Mouse (Mus musculus) cerebellum, adult 9-11 months (tissue): ENCODE data around the gene Pdha2.

Source experiments
- DNase-seq: peaks from one replicate; pipeline ENCODE4 v3.0.0; 2022

Pdha2 gene

DNA sequence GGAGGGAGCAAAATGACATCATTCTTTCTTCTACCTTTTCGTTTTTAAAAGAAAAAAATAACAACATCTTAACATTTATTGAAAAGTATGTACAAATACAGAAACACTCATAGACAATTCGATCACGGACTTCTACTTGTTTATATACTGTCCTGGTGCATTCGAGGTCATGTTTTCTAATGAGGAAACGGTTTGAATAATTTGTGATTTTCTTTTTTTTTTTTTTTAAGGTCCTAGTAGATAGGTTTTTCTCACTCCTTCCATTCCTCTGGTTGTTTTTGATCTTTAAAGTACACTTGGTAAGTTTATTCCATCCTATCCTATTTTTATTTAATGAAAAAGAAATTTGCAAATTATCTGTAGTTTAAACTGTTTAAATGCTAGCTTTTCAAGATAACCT is at the start of gene Pdha2:
TSS of gene Pdha2 (minus strand) at position 101 of the 400 bp plus-strand sequence.
- no peak for DNase-seq

DNA sequence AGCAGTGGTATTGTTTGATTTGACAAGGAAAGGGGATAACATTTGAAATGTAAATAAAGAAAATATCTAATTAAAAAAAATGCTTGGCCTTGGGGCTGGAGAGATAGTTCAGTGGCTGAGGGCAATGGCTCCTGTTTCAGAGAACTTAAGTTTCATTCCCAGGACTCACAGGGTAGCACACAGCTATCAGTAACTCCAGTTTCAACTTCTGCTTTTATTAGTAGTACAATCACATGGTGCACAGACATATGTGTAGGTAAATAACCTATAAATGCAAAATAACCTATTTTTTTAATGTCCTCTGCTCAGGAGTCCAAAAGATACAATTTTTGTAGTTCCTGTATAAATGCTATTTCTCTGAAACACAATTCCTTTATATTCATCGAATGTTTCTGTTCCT is 48.4 kb upstream of the Pdha2 start:
- DNase-seq = no peak

DNA sequence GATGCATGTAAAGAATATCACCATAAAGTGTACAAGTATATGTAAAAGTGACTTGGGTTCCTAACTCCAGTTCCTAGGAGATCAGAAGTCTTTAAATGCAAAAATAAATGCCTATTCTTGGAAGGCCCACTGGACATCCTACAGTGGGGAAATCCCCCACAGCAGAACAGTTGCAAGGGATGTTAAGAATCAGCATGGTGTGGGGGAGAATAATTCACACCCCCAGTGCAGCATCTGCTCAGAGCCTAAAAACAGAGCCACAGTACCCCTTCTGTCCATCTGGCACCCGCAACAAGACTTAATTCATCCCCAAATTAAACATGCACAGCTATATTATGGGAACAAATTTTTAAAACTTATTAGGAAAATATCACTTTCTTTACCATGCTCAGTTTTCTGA is 39.3 kb upstream of the Pdha2 start:
- DNase-seq = no peak

DNA sequence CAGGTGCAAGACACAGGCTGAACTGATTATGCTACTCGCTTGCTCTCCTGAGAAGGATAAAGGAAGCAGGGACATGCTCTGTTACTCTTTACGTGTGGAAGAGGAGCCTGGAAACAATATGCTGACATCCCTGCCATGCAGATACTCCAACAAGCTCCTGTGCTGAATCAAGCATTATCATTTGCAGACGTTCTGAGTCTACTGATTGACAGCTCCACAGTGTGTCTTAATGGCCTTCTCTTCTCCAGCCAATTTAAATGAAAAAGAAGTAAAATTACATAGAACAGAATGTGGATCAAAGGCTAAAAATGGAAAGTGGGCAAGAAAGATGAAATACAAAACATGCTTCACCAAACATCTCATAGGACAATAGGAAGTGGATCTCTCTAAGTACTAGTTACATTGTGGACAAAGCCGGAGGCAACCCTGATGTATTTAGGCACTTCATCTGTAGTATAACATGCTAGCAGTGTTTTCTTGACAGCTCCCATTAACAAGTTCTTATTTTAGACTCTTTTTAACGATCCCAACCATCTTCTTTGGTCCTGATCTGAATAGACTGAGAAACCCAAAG is 32.7 kb upstream of the Pdha2 start:
- no peak for DNase-seq

DNA sequence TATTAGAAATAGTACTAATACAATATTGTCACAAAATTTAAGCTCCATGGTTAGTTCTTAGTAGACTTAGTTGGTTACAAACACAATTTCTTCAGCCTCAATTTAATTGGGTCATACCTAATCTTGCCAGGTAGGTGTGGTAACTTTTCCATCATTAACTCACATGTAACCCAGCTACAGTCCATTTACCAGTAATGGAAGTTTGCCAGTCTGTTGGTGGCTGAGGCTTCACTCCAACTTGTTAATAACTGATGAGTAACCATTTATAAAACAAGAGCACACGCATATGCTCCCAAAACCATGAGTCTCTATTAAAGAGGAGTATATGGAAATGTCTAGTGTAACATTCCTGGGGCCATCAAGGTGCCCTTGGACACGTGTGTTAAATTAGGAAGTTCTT is 25.9 kb upstream of the Pdha2 start:
- DNase-seq = no peak

DNA sequence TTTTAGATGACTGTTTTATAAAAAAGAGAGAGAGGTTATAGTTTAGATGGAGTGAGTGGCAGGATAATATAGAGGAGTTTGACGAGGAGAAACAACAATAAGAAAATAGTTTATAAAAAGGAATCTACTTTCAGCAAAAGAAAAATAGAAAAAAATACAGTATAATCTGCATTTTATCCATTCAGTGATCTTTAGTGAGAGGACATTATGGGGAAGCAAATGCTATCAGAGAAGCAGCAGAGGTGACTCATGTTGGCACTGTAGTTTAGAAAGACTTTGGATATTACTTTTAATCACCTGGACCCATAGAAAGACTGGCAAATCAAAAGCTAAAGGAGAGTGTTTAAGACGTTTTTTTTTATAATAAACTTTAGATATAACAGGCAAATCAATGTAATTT is 17.0 kb upstream of the Pdha2 start:
- DNase-seq = no peak

DNA sequence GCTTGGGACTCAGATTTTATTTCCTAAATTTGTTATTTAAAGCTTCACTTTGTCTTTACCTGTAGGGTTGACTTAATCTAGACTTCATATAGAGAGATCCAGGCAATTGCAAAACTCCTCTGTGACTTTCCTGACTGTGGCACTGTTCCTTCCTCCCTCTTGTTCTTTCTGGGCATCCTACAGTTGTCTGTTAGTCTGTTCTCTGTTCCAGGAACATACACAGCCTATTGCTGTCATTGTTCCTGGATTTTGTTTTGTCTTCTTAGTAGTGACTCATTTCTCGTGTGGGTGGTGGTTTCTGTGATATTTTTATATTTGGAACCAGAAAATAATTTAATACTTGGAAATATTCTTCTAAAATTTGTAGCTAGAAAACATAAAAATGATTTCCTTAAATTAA is 10.2 kb upstream of the Pdha2 start:
- no peak for DNase-seq

DNA sequence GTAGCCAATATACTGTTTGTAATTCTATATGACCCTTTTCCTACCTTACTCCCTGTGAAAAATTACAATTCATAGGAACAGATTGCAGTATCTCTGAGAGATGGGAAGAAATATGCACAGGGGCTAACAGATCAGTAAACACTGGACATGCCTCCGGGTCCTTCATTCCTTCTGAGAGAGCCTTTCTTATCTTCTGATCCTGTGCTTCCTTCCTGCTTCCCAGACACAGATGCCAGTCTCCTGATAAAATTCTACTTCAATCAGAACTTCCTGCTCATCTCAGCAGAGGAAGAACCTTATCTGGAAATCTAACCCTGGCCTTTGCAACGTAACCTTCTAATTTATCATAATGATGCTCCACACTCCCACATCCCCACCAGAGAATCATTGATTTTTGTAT is 6.4 kb upstream of the Pdha2 start:
- no peak for DNase-seq

DNA sequence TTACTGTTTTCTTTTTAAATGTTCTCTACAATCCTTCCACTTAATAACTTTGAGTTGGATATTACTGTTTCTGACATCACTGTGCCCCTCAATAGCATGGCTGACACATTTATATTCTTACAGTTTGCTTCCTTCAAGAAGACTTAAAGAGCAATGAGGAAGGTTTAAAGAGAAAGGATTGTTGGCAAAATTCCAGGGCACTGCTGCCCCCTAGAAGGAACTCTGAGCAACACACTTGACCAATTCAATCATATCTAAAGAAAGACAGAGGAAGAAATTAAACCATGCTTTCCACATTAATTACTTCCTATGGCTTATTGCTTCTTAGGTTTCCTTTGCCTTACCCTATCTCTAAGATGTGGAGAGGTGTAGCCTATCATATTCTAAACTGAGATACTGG is 4.8 kb upstream of the Pdha2 start:
- DNase-seq = no peak

DNA sequence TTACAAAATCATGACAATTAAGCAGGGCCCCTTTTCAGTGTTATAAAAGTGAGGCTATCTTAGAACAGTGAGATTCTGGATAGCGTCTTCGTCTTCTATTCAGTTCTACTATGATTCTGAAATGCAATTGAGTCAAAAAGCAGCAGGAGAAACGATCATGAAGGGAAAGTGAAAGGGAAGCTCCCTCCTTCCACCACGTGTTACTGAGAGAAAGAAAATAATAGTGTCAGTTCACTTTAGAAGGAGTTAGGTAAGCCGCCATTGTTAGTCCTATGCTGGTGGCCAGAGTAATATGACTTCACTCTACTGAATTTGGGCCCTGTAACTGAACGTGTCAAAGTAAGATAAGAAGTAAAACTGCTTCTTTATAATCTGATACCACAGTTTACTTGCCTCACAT is 4.1 kb upstream of the Pdha2 start:
- DNase-seq = no peak

DNA sequence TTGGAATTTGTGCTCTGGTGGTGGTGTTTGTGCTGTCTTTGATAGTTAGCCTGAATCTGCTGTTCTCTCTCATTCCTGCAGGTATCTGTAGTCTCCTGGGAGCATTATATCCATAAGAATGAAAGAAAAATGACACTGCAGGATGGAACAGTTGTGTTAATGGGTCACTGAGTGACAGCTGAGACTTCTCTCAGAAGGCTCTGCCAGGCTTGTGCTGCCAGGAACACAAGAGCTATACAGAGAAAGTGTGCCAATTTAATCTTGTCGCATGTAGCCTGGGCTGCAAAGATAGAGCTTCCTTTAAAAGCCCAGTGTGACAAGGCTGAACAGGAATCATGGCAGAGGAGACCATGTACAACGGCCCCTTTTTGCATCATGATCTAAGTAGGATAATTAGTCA is 2.6 kb upstream of the Pdha2 start:
- peak; percentile 21 for DNase-seq

DNA sequence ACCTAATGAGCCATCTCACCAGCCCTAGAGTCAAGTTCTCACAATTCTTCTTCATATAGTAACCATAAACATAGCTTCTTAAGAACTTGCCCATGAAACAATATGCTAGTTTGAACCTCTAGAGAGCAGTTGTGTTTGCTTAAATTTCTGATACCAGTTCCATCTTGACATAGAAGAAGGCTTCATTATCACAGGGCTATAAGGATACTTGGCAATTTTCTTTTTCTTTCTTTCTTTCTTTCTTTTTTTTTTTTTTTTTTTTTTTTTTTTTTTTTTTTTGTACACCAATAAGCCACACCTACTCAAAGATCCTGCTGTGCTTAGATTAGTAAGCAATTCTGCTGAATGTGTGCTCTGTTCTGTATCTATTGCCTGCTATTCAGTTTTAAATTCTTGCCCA is 2.0 kb upstream of the Pdha2 start:
- no peak for DNase-seq

DNA sequence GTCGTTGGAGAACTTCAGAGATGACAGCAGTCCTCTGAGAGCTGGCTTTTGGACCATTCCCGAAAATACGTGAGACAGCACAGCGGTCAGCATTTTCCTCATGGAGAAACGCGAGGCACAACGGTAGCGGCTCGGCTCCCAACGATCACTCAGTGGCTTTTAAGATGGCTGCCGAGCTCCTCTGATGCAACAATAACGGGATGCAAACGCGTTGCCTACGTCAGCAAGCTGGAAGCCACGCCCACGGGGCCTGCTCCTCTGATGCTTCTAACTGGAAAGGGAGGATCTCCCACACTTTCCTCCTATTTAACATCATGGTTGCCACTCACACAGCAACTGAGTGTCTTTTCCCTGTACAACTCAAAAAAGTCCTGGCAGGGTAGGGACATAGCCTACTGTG is 511 bp downstream of the Pdha2 start:
- no peak for DNase-seq

DNA sequence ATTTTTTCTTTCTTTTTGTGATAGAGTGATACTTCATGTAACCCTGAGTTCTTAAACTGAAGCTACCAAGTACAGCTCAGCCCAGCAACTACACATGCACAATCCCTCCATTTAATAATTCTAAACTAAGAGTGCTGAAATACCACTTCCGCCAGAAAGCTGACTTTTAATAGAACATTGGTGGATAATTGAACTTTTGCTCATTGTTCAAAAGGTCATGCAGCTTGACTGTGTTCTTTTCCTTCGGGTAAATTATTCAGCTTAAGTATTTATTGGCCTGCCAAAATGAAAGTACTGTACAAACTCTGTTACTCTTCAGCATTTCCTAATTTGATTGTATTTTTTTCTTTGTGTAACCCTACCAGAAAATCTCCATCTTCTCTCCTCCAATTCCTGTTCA is 10.4 kb downstream of the Pdha2 start:
- no peak for DNase-seq

DNA sequence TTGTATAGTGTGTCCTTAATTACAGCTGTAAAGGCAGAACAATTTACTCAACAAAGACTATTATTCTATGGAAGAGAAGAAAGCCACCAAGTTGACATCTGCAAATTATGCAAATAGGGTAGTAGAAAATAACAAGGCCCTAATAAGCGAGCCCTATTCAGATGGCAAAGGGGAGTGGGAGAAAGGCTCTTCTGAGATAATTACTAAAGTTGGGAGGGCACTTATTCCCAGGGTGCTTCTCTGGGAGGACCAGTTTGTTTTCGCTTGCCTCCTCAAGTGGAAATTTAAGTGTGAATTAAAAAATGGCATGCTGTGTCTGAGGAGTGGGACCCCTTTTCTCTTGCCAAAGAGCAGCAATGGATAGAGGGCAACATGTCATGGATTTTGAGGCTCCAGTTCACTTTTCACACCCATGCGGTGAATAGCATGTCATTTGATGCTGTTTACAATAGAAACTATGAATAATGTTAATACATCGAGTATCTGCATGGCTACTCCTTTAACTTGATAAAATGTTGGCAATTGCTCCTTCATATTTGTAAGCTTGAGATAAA is 14.8 kb downstream of the Pdha2 start:
- no peak for DNase-seq

DNA sequence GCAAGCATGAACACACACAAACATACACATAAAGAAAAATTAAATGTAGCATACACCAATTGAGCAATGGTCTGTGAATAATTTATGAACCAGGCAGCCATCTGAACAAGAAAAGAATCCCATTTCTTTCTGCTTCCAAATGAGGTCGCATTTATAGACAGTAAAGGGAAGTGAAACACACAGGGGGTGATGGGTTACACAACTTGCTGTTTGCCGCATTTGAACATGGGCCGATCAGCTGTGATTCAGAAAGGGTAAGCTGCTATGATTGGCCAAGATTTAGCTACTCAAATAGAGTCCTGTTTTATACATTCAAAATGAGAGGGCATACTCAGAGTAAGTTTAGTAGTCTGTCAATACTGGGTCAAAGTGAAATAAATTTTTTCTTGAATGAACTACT is 20.5 kb downstream of the Pdha2 start:
- no peak for DNase-seq

DNA sequence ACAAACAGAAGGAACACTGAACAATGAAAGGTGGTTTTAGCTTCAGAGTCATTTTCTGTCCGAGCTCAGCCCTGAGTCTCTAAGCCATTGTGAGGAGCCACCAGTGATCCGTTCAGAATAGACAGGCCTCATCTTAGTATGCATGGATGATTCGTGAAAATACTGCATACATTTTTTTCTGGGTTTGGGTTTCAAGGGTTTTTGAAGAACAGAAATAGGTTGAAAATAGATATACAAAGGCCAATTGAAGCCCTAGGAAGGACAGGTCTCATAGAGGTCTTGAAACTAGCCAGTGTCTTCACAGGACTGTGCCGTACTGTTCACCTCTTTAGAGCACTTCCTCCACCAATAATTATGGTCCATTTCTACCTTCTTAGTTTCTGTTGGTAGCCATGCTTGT is 21.7 kb downstream of the Pdha2 start:
- DNase-seq = no peak

DNA sequence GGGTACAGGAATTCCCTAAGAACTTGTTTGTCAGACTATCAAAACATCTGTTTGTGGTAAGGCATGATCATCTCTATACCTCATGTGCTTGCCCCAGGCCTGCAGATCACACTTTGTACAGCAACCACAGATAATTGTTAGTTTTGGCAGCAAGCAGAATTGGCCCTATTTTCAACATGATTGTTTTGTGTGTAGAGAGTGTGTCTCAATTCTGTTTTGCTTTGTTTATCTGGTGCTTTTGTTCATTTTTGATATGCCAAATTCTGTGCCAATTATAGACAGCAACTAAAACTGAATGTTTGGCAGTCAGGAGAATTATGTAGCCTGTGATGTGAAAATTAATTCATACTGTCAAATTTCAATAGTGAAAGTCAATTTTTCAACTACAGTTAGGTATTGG is 51.2 kb downstream of the Pdha2 start:
- no peak for DNase-seq
